ENCODE assay signal across 16 mouse cellular contexts in the genomic region with DNA sequence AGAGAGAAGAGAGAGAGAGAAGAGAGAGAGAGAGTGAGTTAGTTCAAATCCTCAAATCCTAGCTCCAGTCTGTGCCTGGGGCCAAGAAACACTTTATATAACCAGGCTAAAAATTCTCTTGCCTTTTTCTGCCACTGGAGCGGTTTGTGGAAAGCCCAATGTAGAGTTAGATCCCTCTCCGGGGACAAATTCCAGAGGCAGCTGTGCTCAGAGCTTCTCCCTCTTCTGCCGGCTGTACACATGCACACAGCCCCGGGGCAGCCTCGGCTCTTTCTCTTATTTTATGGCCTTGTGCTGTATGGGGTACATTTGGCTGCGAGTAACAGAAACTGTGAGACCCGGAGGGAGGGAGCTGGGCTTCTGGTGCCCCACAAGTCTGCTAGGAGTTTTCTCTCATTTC. TPM values are rescaled to one million over a fixed set of nuclear protein-coding genes. Genes with fewer than 3 reads are reported as not detected.
DNase-seq lines count a peak whose midpoint lies in the region; ATAC-seq lines count a peak whose summit lies in the region.
"Had no signal": no experiment of that assay in that cellular context is flagged by ENCODE, and none has a peak within 500 bp of the region (broad histone marks: within the 10 kb centered on the region; RNA-seq: fewer than 3 reads in every experiment).

No protein-coding gene starts in this region.

- peak; percentile 57 for ATAC-seq in limb, embryonic 13.5 days (ENCODE audit: low FRiP score, low read depth)
- ATAC-seq: forebrain, embryonic 16.5 days had no signal

- peak overlapping the region; percentile 21; the same call in 1 of the 2 replicates for H3K9ac ChIP-seq in limb, embryonic 13.5 days
- H3K9ac ChIP-seq: heart, embryonic 15.5 days; hindbrain, embryonic 15.5 days had no signal

- peak overlapping the region; percentile 32; the same call in 1 of the 2 replicates for H3K27ac ChIP-seq in embryonic facial prominence, embryonic 10.5 days (replicated peaks)
- peak overlapping the region; percentile 75 for H3K27ac ChIP-seq in limb, embryonic 13.5 days
- H3K27ac ChIP-seq: heart, embryonic 15.5 days; hindbrain, embryonic 15.5 days had no signal

- intact Hi-C loops in heart, postnatal 14 days (cut with DNase I) = no loop called here

- DNase-seq in heart, adult 9 months (ENCODE audit: low spot score in 2 of 2) = peak; percentile 41 to 47
- DNase-seq in heart, postnatal 14 days = no peak
- DNase-seq in adipocyte (ENCODE audit: low spot score) = peak; percentile 81
- no peak for DNase-seq in embryonic facial prominence, embryonic 10.5 days (ENCODE audit: low spot score)
- no peak for DNase-seq in embryo, embryonic 10.5 days (ENCODE audit: low spot score)
- no peak for DNase-seq in kidney, adult 8-10 months
- no peak for DNase-seq in thymus, postnatal 4 days
- DNase-seq: cerebellum, adult 8-10 months; kidney, adult 9 months; lung, adult 2 months; spleen, adult 18-20 months had no signal

- 55% methylated on average over 7 of the region's 7 CpGs for WGBS in embryonic facial prominence, embryonic 10.5 days
- 5% methylated on average over 7 of the region's 7 CpGs for WGBS in limb, embryonic 13.5 days

- H3K27me3 ChIP-seq in embryonic facial prominence, embryonic 10.5 days (replicated peaks; ENCODE audit: low read depth, poor library complexity, severe bottlenecking) = peaks cover 4% of the 10 kb centered on the region
- no peaks in the 10 kb centered on the region for H3K27me3 ChIP-seq in limb, embryonic 13.5 days
- H3K27me3 ChIP-seq: heart, embryonic 15.5 days; hindbrain, embryonic 15.5 days had no signal

- peaks cover 64% of the 10 kb centered on the region for H3K4me1 ChIP-seq in embryonic facial prominence, embryonic 10.5 days
- H3K4me1 ChIP-seq in limb, embryonic 13.5 days = peaks cover 62% of the 10 kb centered on the region

- no peaks in the 10 kb centered on the region for H3K9me3 ChIP-seq in embryonic facial prominence, embryonic 10.5 days
- H3K9me3 ChIP-seq in limb, embryonic 13.5 days = no peaks in the 10 kb centered on the region
- H3K9me3 ChIP-seq: heart, embryonic 15.5 days; hindbrain, embryonic 15.5 days had no signal

- no peaks in the 10 kb centered on the region for H3K36me3 ChIP-seq in embryonic facial prominence, embryonic 10.5 days (replicated peaks)
- H3K36me3 ChIP-seq in limb, embryonic 13.5 days = no peaks in the 10 kb centered on the region
- H3K36me3 ChIP-seq: heart, embryonic 15.5 days; hindbrain, embryonic 15.5 days had no signal

- 0 out of 2 replicates have a peak overlapping the region, but pooled peaks have one; percentile 7 for H3K4me2 ChIP-seq in limb, embryonic 13.5 days (replicated peaks)
- H3K4me2 ChIP-seq: heart, embryonic 15.5 days; hindbrain, embryonic 15.5 days; midbrain, embryonic 11.5 days had no signal

- H3K4me3 ChIP-seq in embryonic facial prominence, embryonic 10.5 days = no peak overlapping the region
- no peak overlapping the region for H3K4me3 ChIP-seq in limb, embryonic 13.5 days
- H3K4me3 ChIP-seq: heart, embryonic 15.5 days; hindbrain, embryonic 15.5 days had no signal

RNA-seq across cellular contexts. Expression of gene Ldlrap1, which starts 31.7 kb away (rescaled TPM):
- 10 to 100 TPM; 18.3 to 18.6 TPM for total RNA-seq in heart, postnatal 14 days (2021)
- polyA plus RNA-seq in embryonic facial prominence, embryonic 10.5 days (2016; fragmentation: Nextera tagmentation; extraction: Ambion mirVana) = 15.8 and 17.4 TPM in 2 replicates
- 22.0 and 24.5 TPM in 2 replicates for polyA plus RNA-seq in limb, embryonic 13.5 days (2015; fragmentation: Nextera tagmentation; extraction: Ambion mirVana)

RNA-seq across cellular contexts. Expression of gene Man1c1, which starts 32.1 kb away (rescaled TPM):
- total RNA-seq in heart, postnatal 14 days (2021) = 10 to 100 TPM; 25.1 to 25.8 TPM
- polyA plus RNA-seq in embryonic facial prominence, embryonic 10.5 days (2016; fragmentation: Nextera tagmentation; extraction: Ambion mirVana) = 2.6 and 2.8 TPM in 2 replicates
- 2.9 and 3.5 TPM in 2 replicates for polyA plus RNA-seq in limb, embryonic 13.5 days (2015; fragmentation: Nextera tagmentation; extraction: Ambion mirVana)

Comparison
In these comparisons a context has a peak if more than half of its experiments do, and no peak if none do; other contexts are left out.
1. DNase-seq: peak in heart, adult 9 months (2 of 2) and adipocyte (single experiment); none in heart, postnatal 14 days (0 of 2), embryonic facial prominence, embryonic 10.5 days (single experiment), embryo, embryonic 10.5 days (single experiment), kidney, adult 8-10 months (0 of 2) and thymus, postnatal 4 days (single experiment).